Mouse (Mus musculus) kidney, adult 11 months (tissue): ENCODE measurements around the gene Fabp3.

Experiments
- DNase-seq: peaks from one replicate; pipeline ENCODE4 v3.0.0; 2022

The Fabp3 gene

DNA sequence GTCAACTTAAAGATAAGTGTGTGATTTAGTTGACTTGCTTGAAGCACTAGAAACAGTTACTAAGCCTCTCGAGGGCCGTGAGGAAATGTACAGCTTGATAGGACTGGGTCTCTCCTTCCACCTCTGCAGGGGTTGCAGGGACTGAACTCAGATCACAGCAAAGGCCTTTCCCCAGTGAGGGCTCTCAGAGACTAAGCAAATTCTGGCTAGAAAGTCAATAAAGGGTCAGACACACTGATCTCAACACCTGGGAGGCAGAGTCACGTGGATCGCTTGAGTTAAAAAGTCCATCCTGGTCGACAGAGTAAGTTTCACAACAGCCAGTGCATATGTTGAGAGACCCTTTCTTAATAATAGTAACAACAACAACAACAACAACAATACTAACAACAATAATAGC lies 27.5 kb downstream of the Fabp3 start:
- no peak for DNase-seq

DNA sequence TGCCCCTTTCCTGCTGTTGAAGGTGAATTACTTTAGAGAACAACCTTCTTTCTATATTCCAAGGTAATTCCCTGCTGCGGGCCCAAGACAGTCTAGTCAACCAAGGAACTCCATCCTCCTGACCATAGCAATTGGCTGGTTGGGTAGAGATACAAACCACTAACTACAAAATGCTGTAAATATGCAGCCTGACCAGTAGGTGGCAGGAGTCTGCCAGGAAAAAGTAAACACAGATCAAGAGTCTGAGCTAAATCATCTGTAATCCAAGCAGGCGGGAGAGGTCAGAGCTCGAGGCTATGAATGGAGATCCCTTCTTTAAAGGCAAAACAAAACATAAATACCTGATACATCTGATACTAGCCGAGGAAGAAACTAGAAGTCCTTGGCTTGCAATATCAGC lies 33.3 kb downstream of the Fabp3 start:
- DNase-seq, result peak; percentile 40

DNA sequence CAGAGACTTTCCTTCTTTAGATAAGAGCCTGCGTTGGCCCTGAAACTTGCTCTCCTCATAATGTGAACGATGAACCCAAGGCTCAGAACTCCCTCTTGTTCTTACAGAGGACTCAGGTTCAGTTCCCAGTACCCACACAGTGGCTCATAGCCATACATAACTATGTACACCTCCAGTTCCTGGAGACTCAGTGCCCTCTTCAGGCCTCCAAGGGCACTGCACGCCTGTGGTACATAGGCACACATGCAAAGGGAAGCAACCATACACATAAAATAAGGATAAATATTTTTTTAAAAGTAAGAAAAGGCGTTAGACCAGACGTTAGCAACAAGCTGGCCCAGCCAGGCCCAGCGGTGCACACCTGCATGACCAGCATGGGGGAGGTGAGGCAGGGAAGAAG lies 41.3 kb downstream of the Fabp3 start:
- DNase-seq, result no peak

DNA sequence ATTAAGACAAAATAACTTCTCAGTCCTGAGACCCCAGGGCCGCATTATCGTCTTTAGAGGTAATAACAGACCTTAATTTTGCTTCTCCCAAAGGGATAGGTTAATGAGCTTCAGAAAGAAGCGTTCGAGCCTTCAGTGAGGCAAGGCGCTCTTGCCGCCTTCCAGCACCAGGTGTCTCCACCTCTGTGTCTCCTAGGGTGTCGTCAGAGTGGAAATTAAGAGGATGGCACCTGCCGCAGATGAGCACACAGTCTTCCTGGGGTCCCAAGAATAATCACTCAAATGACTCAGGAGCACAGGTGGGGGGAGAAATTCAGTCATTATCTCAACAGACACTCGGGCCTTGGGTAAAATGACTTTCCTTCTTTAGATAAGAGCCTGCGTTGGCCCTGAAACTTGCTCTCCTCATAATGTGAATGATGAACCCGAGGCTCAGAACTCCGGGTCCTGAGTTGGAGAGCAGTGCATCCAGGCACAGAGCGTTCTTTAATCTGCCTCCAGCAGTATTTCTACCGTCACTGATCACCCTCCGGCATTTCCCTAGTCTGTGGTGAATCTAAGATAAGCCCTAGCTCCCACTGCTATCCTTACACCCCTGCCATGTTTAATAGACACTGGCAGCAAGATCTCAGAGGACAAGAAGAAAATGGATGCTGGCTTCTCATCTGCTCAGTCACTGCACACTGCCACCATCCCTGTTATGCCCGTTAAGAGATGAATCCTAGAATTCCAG lies 42.5 kb downstream of the Fabp3 start:
- no peak for DNase-seq

DNA sequence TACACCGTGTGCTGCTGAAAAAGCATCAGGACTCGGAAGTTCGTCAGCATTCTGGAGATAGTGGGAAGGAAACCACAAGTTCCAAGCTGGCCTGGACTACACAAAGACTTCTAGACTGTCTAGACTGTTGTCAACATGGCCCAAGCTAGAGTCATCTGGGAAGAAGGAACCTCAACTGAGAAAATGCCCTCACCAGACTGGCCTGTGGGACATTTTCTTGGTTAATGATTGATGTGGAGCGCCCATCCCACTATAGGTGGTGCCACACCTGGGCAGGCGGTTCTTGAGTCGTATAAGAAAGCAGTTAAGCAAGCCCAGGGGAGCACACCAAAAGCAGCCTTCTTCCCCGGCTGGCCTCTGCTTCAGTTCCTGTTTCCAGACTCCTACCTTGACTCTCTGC lies 44.2 kb downstream of the Fabp3 start:
- no peak for DNase-seq

DNA sequence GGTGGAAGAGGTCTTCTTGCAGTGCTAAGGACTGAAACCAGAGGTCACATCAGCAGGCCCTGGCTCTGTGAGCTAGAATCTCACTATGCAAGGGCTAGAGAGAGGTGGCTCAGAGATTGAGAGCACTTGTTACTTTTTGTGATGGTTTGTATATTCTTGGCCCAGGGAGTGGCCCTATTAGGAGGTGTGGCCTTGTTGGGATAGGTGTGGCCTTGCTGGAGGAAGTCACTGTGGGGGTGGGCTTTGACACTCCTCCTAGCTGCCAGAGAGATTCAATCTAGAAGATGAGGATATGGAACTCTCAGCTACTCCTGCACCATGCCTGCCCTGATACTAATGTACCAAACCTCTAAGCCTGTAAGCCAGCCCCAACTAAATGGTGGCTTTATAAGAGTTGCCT lies 49.6 kb downstream of the Fabp3 start:
- DNase-seq, result no peak

DNA sequence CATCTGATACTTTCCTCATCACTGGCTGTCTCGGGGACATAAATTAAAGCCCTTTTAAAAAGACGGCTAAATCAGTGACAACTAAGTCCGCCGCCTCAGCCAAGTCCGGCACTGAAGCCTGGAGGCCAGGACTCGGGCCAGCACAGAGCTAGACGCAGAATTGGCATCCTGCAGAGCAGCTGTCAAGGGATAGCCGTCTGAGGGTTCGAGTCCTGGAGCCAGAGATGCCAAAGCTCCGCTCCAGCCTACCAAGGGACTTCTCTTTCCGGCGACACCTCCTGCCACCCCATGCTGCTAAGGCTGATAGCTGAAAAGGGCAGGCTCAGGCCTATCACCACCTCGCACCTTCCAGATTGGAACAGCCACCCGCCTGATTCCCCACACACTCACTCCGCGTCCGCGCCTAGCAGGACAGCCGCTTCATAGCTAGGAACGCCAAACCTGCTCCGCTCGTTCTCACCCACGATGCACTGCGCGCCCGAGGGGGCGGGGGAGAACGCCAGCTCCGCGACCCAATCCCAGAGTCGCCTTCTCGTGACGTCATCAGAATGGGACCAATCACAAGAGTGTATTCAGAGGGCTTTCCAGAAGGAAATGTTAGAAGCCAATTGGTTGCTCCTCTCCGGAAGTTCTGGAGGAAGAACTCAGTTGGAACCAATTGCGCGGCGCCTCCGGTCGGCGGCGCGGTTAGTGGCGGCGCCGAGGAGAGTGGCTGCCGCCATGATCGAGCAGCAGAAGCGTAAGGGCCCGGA lies 51.3 kb downstream of the Fabp3 start, which contains the start of the genes Zcchc17 and Snrnp40:
Zcchc17 (minus strand) TSS at position 458 of the 752 bp plus-strand sequence.
Snrnp40 (plus strand) TSS at position 647 of the 752 bp plus-strand sequence.
- peak; percentile 98 for DNase-seq

DNA sequence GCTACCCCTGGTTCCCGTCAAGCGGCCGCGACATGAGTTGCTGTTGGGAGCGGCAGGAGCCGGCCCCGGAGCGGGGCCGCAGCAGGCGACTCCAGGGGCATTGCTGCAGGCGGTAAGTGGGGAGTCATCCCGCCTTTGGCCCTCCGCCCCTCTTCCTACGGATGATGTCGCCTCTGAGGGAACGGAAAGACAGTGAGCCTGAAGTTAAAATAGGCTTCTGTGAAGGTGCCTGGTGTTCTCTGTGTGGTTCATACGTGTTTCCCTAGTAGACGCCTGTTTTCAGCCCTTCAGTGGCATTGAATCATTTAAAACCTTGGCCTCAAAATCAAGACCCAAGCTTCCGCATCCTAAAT lies 51.8 kb downstream of the Fabp3 start:
- no peak for DNase-seq
